Mouse (Mus musculus) G1E-ER4 (cell line): Measurements from ENCODE around the gene Lxn. TPM values are rescaled to one million over a fixed set of nuclear protein-coding genes. Genes with fewer than 3 reads are reported as not detected.

Experiments used
- GATA1 ChIP-seq: IDR thresholded peaks from one replicate; pipeline ENCODE4 v1.8.0; 2012; ENCODE audit warnings: low read length, inconsistent platforms
- polyA plus RNA-seq: library from polyadenylated mRNA; stranded (reverse); fragments of >175 nt; gene quantifications from 2 replicates; pipeline ENCODE4 v1.2.3, GENCODE M21; 2012

Gene Lxn
- polyA plus RNA-seq, 1 experiment, result 32.6 TPM

GRCm38 (mm10) chr3:67473438-67473837 is 9.7 kb upstream of the Lxn start:
- no peak for TF ChIP-seq GATA1

GRCm38 (mm10) chr3:67471408-67472127 is 7.8 kb upstream of the Lxn start:
- TF ChIP-seq GATA1, result no peak

- no peak for TF ChIP-seq GATA1
These were observed 3.6 kb upstream of the Lxn start for GRCm38 (mm10) chr3:67467281-67467680.

GRCm38 (mm10) chr3:67466576-67466975 is 2.9 kb upstream of the Lxn start:
- no peak for TF ChIP-seq GATA1

GRCm38 (mm10) chr3:67463001-67463400 is 725 bp downstream of the Lxn start:
- TF ChIP-seq GATA1, result no peak

GRCm38 (mm10) chr3:67462578-67462977 is 1.1 kb downstream of the Lxn start:
- TF ChIP-seq GATA1, result no peak

- TF ChIP-seq GATA1, result no peak
These were observed 1.7 kb downstream of the Lxn start for GRCm38 (mm10) chr3:67462015-67462414.

- TF ChIP-seq GATA1, result no peak
These were observed 3.8 kb downstream of the Lxn start for GRCm38 (mm10) chr3:67459881-67460280.

GRCm38 (mm10) chr3:67450601-67451210 is 13.0 kb downstream of the Lxn start:
- no peak for TF ChIP-seq GATA1

GRCm38 (mm10) chr3:67449660-67450059 is 14.1 kb downstream of the Lxn start:
- no peak for TF ChIP-seq GATA1

GRCm38 (mm10) chr3:67447143-67447542 is 16.6 kb downstream of the Lxn start:
- TF ChIP-seq GATA1, result no peak

GRCm38 (mm10) chr3:67434011-67434410 is 29.7 kb downstream of the Lxn start:
- no peak for TF ChIP-seq GATA1

- TF ChIP-seq GATA1, result no peak
These were observed 33.7 kb downstream of the Lxn start, which contains the start of gene Gfm1 for GRCm38 (mm10) chr3:67429999-67430380. TSS of gene Gfm1 (plus strand) at chr3:67430096.

GRCm38 (mm10) chr3:67429338-67429998 is 34.3 kb downstream of the Lxn start:
- TF ChIP-seq GATA1, result no peak

Other genes starting within 250 kb of the Lxn start
- gene Mlf1, start 89.8 kb downstream of the Lxn start, polyA plus RNA-seq, result not detected in 2 replicates
- gene Gm17402, start 88.8 kb downstream of the Lxn start, polyA plus RNA-seq, result not detected in 2 replicates
- gene Gfm1, start 33.8 kb downstream of the Lxn start, polyA plus RNA-seq, result 7.7 and 12.5 TPM in 2 replicates
- gene Rarres1, start 51.6 kb upstream of the Lxn start, polyA plus RNA-seq, result not detected in 2 replicates
- gene Mfsd1, start 118.8 kb upstream of the Lxn start, polyA plus RNA-seq, result 20.6 and 34.0 TPM in 2 replicates